Comparison of ENCODE assay signal across 20 mouse cellular contexts in genomic region chr2:116984597-116984996, GRCm38 (mm10).
"Had no signal": no experiment of that assay in that cellular context is flagged by ENCODE, and none has a peak within 500 bp of the region (broad histone marks: within the 10 kb centered on the region; RNA-seq: fewer than 3 reads in every experiment).

No protein-coding gene starts in this region.

- H3K36me3 ChIP-seq: limb, embryonic 12.5 days; limb, embryonic 15.5 days; lung, embryonic 15.5 days; midbrain, embryonic 12.5 days; neural tube, embryonic 13.5 days; stomach, embryonic 15.5 days had no signal

- DNase-seq: kidney, postnatal 36 days; layer of hippocampus, postnatal 36 days; left cerebral cortex, postnatal 4 days; lung, adult 18-20 months; lung, postnatal 36 days; retina, postnatal 1 day; right cerebral cortex, postnatal 25 days; spleen, adult 18-20 months; thymus, postnatal 25 days had no signal

- H3K4me3 ChIP-seq: limb, embryonic 12.5 days; limb, embryonic 15.5 days; lung, embryonic 15.5 days; midbrain, embryonic 12.5 days; myocyte; neural tube, embryonic 13.5 days; stomach, embryonic 15.5 days had no signal

- H3K27ac ChIP-seq: kidney, postnatal 0 days; limb, embryonic 12.5 days; limb, embryonic 15.5 days; liver, embryonic 14.5 days; lung, embryonic 15.5 days; midbrain, embryonic 12.5 days; neural tube, embryonic 13.5 days; stomach, embryonic 15.5 days had no signal

- H3K27me3 ChIP-seq: limb, embryonic 12.5 days; limb, embryonic 15.5 days; lung, embryonic 15.5 days; midbrain, embryonic 12.5 days; neural tube, embryonic 13.5 days; stomach, embryonic 15.5 days had no signal

- H3K9ac ChIP-seq: limb, embryonic 12.5 days; limb, embryonic 15.5 days; liver, embryonic 14.5 days; lung, embryonic 15.5 days; midbrain, embryonic 12.5 days; neural tube, embryonic 13.5 days; stomach, embryonic 15.5 days had no signal

- ATAC-seq: intestine, postnatal 0 days; midbrain, embryonic 16.5 days had no signal

- H3K9me3 ChIP-seq: limb, embryonic 12.5 days; limb, embryonic 15.5 days; lung, embryonic 15.5 days; neural tube, embryonic 13.5 days; stomach, embryonic 15.5 days had no signal

- H3K4me2 ChIP-seq: limb, embryonic 12.5 days; limb, embryonic 15.5 days; lung, embryonic 15.5 days; midbrain, embryonic 12.5 days; neural tube, embryonic 13.5 days; stomach, embryonic 15.5 days had no signal
